Mouse (Mus musculus): Measurements from ENCODE around the gene Kcnh1. TPM values are rescaled to one million over a fixed set of nuclear protein-coding genes. Genes with fewer than 3 reads are reported as not detected.

The Kcnh1 gene
- total and polyA plus RNA-seq, 2 experiments from 2014 or later, result 0.10 to 0.31 TPM

GRCm38 (mm10) chr1:192550561-192550960 is 360.0 kb downstream of the Kcnh1 start:
- TF ChIP-seq CTCF (IDR thresholded peaks at IDR 0.05; ENCODE audit: low read depth) (no peak), EP300 (IDR thresholded peaks at IDR 0.05; ENCODE audit: low read depth) (no peak)
- WGBS, result 77% methylated on average over 3 of the region's 3 CpGs
- no peak for ATAC-seq (ENCODE audit: insufficient read depth, low read depth)

GRCm38 (mm10) chr1:192555516-192555915 is 364.9 kb downstream of the Kcnh1 start:
- Histone ChIP-seq H3K4me2 (ENCODE audit: low read depth, low read length) (no peak overlapping the region), H3K4me1 (ENCODE audit: control insufficient read depth, insufficient read depth) (no peaks in the 10 kb centered on the region), H3K27ac (ENCODE audit: low read depth) (no peak overlapping the region), H3K4me3 (ENCODE audit: low read depth, low read length) (no peak overlapping the region), H3K36me3 (replicated peaks; ENCODE audit: control insufficient read depth, insufficient read depth, low read length) (no peaks in the 10 kb centered on the region), H3K9ac (replicated peaks; ENCODE audit: low read depth, low read length) (no peak overlapping the region), H3K27me3 (ENCODE audit: control insufficient read depth, insufficient read depth, low read length) (no peaks in the 10 kb centered on the region), H3K9me3 (replicated peaks; ENCODE audit: control insufficient read depth, low read length) (no peaks in the 10 kb centered on the region)
- no peak for TF ChIP-seq CTCF (IDR thresholded peaks at IDR 0.05; ENCODE audit: low read depth)
- TF ChIP-seq EP300 (IDR thresholded peaks at IDR 0.05; ENCODE audit: low read depth), result no peak
- DNase-seq (ENCODE audit: low spot score) (no peak), ATAC-seq (ENCODE audit: insufficient read depth, low read depth) (no peak)
- WGBS, result 71% methylated on average over 4 of the region's 4 CpGs

More at GRCm38 (mm10) chr1:192550561-192550960, 360.0 kb downstream of the Kcnh1 start:
- no peaks in the 10 kb centered on the region for H3K27me3 ChIP-seq (ENCODE audit: control insufficient read depth, insufficient read depth, low read length)
- H3K36me3 ChIP-seq (replicated peaks; ENCODE audit: control insufficient read depth, insufficient read depth, low read length), result no peaks in the 10 kb centered on the region
- H3K4me2 ChIP-seq (ENCODE audit: low read depth, low read length), result no peak overlapping the region
- no peaks in the 10 kb centered on the region for H3K9me3 ChIP-seq (replicated peaks; ENCODE audit: control insufficient read depth, low read length)
- no peak for DNase-seq (ENCODE audit: low spot score)
- H3K4me1 ChIP-seq (ENCODE audit: control insufficient read depth, insufficient read depth), result no peaks in the 10 kb centered on the region
- no peak overlapping the region for H3K9ac ChIP-seq (replicated peaks; ENCODE audit: low read depth, low read length)
- no peak overlapping the region for H3K27ac ChIP-seq (ENCODE audit: low read depth)
- H3K4me3 ChIP-seq (ENCODE audit: low read depth, low read length), result no peak overlapping the region

DNA sequence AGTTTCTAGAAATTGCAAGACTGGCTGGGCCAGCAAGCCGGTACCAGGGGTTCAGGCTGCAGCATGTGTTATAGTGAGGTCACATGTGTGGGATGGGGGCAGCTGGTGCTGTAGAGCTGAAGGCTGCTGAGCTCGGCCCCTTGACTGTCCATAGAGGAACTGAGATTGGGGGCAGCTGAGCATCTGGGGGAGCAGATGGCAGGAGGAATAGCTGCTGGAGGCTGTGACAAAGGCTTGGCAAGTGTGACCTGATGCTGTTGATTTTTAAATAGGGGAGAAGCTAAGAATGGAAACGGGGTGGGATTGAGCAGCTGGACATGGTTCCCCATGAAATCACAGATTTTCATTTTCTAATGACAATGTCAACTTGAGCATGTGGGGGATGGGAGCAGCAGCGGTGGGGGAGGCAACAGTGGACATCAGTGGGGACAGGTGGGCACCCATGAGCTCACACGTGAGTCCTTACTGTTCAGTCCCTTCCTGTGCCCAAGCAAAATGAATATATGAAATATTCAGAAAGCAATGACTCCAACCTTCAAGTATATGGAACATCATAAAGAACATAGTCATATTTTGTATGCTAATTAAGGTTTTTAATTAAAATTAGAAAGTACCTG is 367.5 kb downstream of the Kcnh1 start:
- Histone ChIP-seq H3K27ac (ENCODE audit: low read depth) (no peak overlapping the region), H3K9ac (replicated peaks; ENCODE audit: low read depth, low read length) (no peak overlapping the region), H3K27me3 (ENCODE audit: control insufficient read depth, insufficient read depth, low read length) (no peaks in the 10 kb centered on the region), H3K36me3 (replicated peaks; ENCODE audit: control insufficient read depth, insufficient read depth, low read length) (no peaks in the 10 kb centered on the region), H3K4me1 (ENCODE audit: control insufficient read depth, insufficient read depth) (no peaks in the 10 kb centered on the region), H3K4me3 (ENCODE audit: low read depth, low read length) (no peak overlapping the region), H3K4me2 (ENCODE audit: low read depth, low read length) (no peak overlapping the region), H3K9me3 (replicated peaks; ENCODE audit: control insufficient read depth, low read length) (no peaks in the 10 kb centered on the region)
- TF ChIP-seq EP300 (IDR thresholded peaks at IDR 0.05; ENCODE audit: low read depth) (no peak), CTCF (IDR thresholded peaks at IDR 0.05; ENCODE audit: low read depth) (no peak)
- 64% methylated on average over 5 of the region's 5 CpGs for WGBS
- no peak for ATAC-seq (ENCODE audit: insufficient read depth, low read depth)
- no peak for DNase-seq (ENCODE audit: low spot score)

DNA sequence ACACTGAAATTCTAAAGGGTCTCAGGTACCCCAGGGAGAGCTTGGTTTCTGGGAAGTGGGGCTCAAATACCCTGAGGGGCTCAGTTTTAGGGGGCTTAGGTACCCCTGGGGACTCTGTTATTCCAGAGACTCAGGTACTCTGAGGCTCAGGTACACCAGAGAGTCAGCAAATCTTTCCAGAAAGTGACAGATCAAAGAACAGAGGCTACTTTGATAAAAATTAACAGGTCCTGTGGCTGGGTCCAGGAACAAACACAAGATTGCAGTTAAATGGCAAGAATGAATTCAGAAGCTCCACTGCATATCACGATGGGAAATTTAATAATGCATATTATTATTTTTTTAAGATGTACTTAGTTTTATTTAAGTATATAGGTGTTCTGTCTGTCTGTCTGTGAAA is 368.8 kb downstream of the Kcnh1 start:
- Histone ChIP-seq H3K9ac (replicated peaks; ENCODE audit: low read depth, low read length) (no peak overlapping the region), H3K4me2 (ENCODE audit: low read depth, low read length) (no peak overlapping the region), H3K4me3 (ENCODE audit: low read depth, low read length) (no peak overlapping the region), H3K9me3 (replicated peaks; ENCODE audit: control insufficient read depth, low read length) (no peaks in the 10 kb centered on the region), H3K27me3 (ENCODE audit: control insufficient read depth, insufficient read depth, low read length) (no peaks in the 10 kb centered on the region), H3K27ac (ENCODE audit: low read depth) (no peak overlapping the region), H3K4me1 (ENCODE audit: control insufficient read depth, insufficient read depth) (no peaks in the 10 kb centered on the region), H3K36me3 (replicated peaks; ENCODE audit: control insufficient read depth, insufficient read depth, low read length) (no peaks in the 10 kb centered on the region)
- DNase-seq (ENCODE audit: low spot score), result no peak
- 81% methylated on average over 1 of the region's 1 CpGs for WGBS
- ATAC-seq (ENCODE audit: insufficient read depth, low read depth), result no peak
- no peak for TF ChIP-seq EP300 (IDR thresholded peaks at IDR 0.05; ENCODE audit: low read depth)
- TF ChIP-seq CTCF (IDR thresholded peaks at IDR 0.05; ENCODE audit: low read depth), result no peak

Other genes with a start within 250 kb of the Kcnh1 start
- 0.34 and 2.4 TPM in 2 replicates for gene Rd3, start 213.4 kb upstream of the Kcnh1 start, total RNA-seq (2014; rRNA removed; ENCODE audit: low replicate concordance)
- gene Rd3, start 213.4 kb upstream of the Kcnh1 start, polyA plus RNA-seq (2015; fragmentation: Nextera tagmentation; extraction: Ambion mirVana), result 5.9 and 8.0 TPM in 2 replicates
- gene Traf5, start 98.2 kb upstream of the Kcnh1 start, total RNA-seq (2014; rRNA removed; ENCODE audit: low replicate concordance), result 5.7 and 51.1 TPM in 2 replicates
- gene Traf5, start 98.2 kb upstream of the Kcnh1 start, polyA plus RNA-seq (2015; fragmentation: Nextera tagmentation; extraction: Ambion mirVana), result 13.7 and 14.7 TPM in 2 replicates
- 19.8 and 24.6 TPM in 2 replicates for gene Rcor3, start 52.7 kb upstream of the Kcnh1 start, total RNA-seq (2014; rRNA removed; ENCODE audit: low replicate concordance)
- 35.3 and 35.7 TPM in 2 replicates for gene Rcor3, start 52.7 kb upstream of the Kcnh1 start, polyA plus RNA-seq (2015; fragmentation: Nextera tagmentation; extraction: Ambion mirVana)

Data from heart, postnatal 0 days (tissue).